Mouse (Mus musculus): ENCODE measurements around the gene Cxcl15. TPM values are rescaled to one million over a fixed set of nuclear protein-coding genes. Genes with fewer than 3 reads are reported as not detected.
A peak's percentile ranks its signal among the peaks of the same experiment; 100 is the strongest.
"Not testable (repeated sequence)": the region's sequence is repeated elsewhere in the genome, so short reads cannot be mapped to it uniquely, and the experiment has no call there.

Cxcl15 gene
- polyA plus RNA-seq, 1 experiment = not detected

DNA sequence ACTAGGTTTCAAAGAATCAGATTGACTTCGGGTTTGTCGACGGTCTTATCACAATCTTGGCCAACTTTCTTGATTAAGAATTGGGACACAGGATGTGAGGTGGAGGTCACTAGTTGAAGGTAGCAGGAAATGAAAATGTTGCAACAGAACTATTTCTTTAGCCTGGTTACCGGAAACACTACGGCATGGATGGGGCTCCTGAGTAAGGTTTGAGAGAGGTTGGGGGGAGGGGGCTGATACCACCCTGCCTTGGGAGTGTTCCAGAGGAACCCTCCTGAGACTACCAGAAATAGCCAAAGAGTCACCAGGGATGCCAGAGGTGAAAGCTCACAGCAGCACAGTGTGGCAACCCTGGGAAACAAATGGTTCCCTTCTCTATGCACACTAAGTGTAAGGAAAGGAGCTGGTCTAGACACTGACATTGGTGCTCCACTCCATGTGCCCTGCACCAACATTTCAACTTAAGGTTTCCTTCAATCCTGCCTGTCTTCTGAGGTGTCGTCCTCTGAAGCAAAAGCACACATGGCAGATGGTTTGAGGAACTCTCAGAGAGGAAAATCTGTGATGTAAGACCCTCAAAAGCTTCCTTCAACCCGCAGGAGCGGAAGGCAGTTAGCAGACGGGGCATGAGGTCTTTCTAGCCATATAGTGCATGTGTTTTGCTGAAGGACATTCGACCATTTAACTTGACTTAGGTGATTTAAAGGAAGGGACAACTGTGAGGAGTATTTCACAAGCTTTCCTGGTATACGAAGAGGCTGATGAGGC is 4.8 kb upstream of the Cxcl15 start:
- H3K36me3 ChIP-seq (replicated peaks; ENCODE audit: low read length) = no peaks in the 10 kb centered on the region
- peak overlapping the region; percentile 48 for H3K4me3 ChIP-seq (replicated peaks)
- H3K9me3 ChIP-seq = no peaks in the 10 kb centered on the region
- no peaks in the 10 kb centered on the region for H3K27me3 ChIP-seq (replicated peaks)
- TF ChIP-seq GATA1 (IDR thresholded peaks at IDR 0.05; ENCODE audit: borderline replicate concordance, low read length) = no peak
- no peak for TF ChIP-seq FLI1 (IDR thresholded peaks at IDR 0.05; ENCODE audit: low read length)
- H3K4me1 ChIP-seq = peaks cover 44% of the 10 kb centered on the region

DNA sequence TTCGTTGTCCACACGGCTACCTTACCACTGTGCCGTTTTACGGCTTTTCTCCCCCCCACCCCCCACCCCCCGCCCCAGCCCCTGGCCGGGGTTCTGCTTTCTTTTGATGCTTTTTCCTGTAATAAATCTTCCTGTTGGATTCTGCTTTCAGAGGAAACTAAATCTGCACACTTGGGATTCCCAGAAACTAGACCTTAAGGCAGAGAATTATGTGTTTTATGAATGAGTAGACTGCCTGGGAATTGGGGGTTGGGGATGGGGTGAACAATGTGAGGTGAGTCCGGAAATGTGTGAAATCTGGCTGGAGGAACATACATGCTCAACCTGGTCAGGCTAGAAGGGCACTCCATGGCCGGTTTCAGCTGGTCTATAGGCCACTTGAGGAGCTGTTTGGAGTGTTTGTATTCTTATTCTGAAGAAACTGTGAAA is 4.2 kb upstream of the Cxcl15 start:
- Histone ChIP-seq H3K27me3 (replicated peaks) (no peaks in the 10 kb centered on the region), H3K9me3 (no peaks in the 10 kb centered on the region), H3K36me3 (replicated peaks; ENCODE audit: low read length) (no peaks in the 10 kb centered on the region), H3K4me3 (replicated peaks) (no peak overlapping the region), H3K4me1 (peaks cover 38% of the 10 kb centered on the region)
- TF ChIP-seq FLI1 (IDR thresholded peaks at IDR 0.05; ENCODE audit: low read length) (no peak), GATA1 (IDR thresholded peaks at IDR 0.05; ENCODE audit: borderline replicate concordance, low read length) (no peak)

DNA sequence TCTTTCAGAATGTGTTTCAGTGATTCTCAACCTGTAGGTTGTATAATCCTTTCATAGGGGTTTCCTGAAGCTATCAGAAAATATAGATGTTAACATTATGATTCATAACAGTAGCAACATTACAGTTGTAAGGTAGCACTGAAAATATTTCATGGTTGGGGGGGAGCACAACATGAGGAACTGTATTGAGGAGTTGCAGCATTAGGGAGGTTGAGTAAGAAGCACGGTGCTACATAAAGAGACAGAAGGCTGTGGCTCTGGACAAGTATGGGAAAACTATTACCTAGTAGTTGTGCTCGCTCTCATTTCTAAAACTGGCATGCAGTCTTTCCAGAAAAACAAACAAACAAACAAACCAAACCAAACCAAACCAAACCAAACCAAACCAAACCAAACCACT is 1.1 kb downstream of the Cxcl15 start:
- peaks cover 17% of the 10 kb centered on the region for H3K4me1 ChIP-seq
- H3K36me3 ChIP-seq (replicated peaks; ENCODE audit: low read length); H3K4me3 ChIP-seq (replicated peaks); H3K9me3 ChIP-seq; H3K27me3 ChIP-seq (replicated peaks): not testable (repeated sequence)

DNA sequence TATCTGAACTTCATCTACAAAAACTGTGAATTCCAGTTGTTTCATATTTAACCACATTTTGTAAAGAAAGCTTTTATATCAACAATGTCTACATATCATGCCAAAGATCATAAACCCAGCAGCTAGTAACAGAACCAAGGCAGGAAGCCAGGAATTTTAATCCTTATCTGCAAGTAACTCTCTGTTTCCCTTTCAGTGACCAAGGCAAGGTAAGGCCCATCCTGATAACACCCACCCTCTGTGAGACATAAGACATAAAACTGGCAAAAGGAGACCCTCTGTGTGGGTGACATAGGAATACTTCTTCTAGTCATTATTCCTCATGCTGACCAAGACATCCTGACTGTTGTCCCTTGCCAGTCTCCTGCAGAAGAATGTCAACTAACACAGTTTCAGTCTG is 10.2 kb downstream of the Cxcl15 start:
- Histone ChIP-seq H3K9me3 (no peaks in the 10 kb centered on the region), H3K4me3 (replicated peaks) (no peak overlapping the region), H3K27me3 (replicated peaks) (no peaks in the 10 kb centered on the region), H3K4me1 (peaks cover 14% of the 10 kb centered on the region), H3K36me3 (replicated peaks; ENCODE audit: low read length) (no peaks in the 10 kb centered on the region)
- TF ChIP-seq FLI1 (IDR thresholded peaks at IDR 0.05; ENCODE audit: low read length) (no peak), GATA1 (IDR thresholded peaks at IDR 0.05; ENCODE audit: borderline replicate concordance, low read length) (no peak)

DNA sequence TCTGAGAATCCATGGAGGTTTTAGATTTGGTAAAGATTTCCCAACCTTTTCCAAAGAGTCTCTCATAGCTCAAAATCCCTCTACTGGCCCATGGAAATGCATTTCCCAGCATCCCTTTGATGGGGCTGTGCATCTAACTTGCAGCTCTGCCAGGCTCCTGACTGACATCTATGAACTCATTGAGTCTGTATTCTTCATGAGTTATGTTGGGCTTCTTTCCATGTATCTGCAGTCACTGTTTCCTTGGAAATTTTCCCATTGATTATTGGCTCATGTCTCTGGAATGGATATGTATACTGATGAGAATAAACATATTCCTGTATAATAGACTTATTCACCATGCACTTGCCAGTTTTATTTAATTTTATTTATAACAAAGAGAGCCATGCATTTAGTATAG is 11.7 kb downstream of the Cxcl15 start:
- Histone ChIP-seq H3K27me3 (replicated peaks) (peaks cover 2% of the 10 kb centered on the region), H3K4me1 (peaks cover 11% of the 10 kb centered on the region), H3K4me3 (replicated peaks) (no peak overlapping the region), H3K36me3 (replicated peaks; ENCODE audit: low read length) (no peaks in the 10 kb centered on the region), H3K9me3 (no peaks in the 10 kb centered on the region)
- TF ChIP-seq GATA1 (IDR thresholded peaks at IDR 0.05; ENCODE audit: borderline replicate concordance, low read length) (no peak), FLI1 (IDR thresholded peaks at IDR 0.05; ENCODE audit: low read length) (no peak)

DNA sequence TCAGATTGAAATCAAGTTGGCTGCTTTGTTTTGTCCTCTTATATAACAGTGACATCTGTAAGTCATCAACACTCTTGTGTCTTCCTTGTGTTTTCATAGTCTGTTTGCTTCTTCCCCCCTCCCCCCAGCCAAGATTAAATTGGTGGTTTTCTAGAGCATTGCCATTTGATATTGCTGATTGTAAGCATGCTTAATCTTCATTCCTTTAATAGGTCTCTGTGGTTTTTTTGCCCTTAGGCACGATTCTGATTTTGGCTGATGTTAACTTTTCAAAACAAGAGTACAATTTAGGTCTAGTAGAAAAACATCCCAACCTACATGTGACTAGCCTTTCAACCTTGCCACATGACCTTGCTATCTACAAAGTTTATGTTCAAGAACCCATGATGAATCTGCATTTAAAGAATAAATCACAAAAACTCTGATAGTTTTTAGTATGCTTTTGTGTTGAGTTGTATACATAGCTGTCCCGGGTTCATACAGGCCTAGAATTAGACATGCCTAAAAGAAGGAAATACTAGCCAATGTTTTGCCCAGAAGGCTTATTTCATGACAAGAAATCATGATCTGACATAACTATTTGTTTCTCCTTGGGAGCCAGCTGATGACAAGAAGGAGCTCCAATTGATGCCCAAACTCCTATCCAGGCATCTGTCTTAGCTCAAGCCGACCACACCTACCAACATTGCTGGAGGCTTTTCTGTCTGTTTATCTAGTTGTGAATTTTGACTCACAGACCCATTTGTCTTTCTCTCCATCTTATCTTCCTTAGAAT is 13.0 kb downstream of the Cxcl15 start:
- Histone ChIP-seq H3K4me3 (replicated peaks) (no peak overlapping the region), H3K9me3 (no peaks in the 10 kb centered on the region), H3K36me3 (replicated peaks; ENCODE audit: low read length) (no peaks in the 10 kb centered on the region), H3K27me3 (replicated peaks) (peaks cover 2% of the 10 kb centered on the region), H3K4me1 (peaks cover 11% of the 10 kb centered on the region)
- TF ChIP-seq FLI1 (IDR thresholded peaks at IDR 0.05; ENCODE audit: low read length) = no peak
- no peak for TF ChIP-seq GATA1 (IDR thresholded peaks at IDR 0.05; ENCODE audit: borderline replicate concordance, low read length)

DNA sequence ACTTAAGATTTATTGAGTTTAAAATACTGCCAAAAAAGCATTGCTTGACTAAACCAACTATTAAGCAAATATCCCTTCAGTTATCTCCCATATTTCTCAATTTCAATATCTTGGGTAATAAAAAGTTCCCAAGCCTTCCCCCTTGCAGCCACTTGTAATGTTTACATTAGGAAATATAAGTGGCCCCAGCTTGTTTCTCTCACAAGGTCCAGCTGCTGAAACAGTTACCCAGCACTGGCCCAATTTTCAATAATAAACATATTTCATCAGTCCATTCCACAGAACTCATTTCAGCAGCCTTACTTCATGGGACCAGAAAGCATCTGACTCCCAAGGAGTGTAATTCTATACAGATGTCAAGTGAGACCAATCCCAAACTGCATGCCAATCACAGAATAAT is 25.4 kb downstream of the Cxcl15 start:
- TF ChIP-seq GATA1 (IDR thresholded peaks at IDR 0.05; ENCODE audit: borderline replicate concordance, low read length) = no peak
- TF ChIP-seq FLI1 (IDR thresholded peaks at IDR 0.05; ENCODE audit: low read length) = no peak
- Histone ChIP-seq H3K36me3 (replicated peaks; ENCODE audit: low read length) (no peaks in the 10 kb centered on the region), H3K27me3 (replicated peaks) (no peaks in the 10 kb centered on the region)

DNA sequence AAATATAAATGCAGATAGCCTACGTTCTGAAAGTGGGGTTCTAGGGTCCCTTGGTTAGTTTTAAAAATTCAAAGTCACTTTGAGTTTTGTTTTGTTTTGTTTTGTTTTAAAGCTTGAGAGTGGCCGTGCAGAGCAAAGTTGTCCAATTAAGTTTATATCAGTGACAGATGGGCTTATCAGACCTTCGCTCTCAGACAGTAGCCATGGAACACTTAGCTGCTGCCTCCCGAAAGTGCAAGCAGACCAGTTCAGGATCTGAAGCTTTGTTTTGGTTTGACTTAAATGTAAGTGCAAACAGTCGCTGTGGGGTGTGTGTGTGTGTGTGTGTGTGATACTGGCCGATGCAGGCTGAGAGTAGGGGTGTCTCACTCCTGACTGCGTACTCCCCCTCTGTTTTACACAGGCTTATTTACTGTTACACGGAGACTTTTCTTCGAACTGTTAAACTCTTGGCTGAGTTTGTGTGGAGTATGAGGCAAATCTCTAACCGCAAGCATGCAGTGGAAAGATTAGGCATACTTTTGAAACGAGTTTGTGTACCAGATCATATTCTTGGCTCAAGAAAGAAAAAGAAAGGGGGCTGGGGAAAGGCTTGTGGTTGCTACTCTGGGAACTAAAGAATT is 37.9 kb downstream of the Cxcl15 start:
- TF ChIP-seq GATA1 (IDR thresholded peaks at IDR 0.05; ENCODE audit: borderline replicate concordance, low read length) (no peak), FLI1 (IDR thresholded peaks at IDR 0.05; ENCODE audit: low read length) (no peak)
- Histone ChIP-seq H3K9me3 (no peaks in the 10 kb centered on the region), H3K4me1 (no peaks in the 10 kb centered on the region), H3K4me3 (replicated peaks) (no peak overlapping the region), H3K27me3 (replicated peaks) (peaks cover 3% of the 10 kb centered on the region), H3K36me3 (replicated peaks; ENCODE audit: low read length) (no peaks in the 10 kb centered on the region)

More for the DNA sequence above, 25.4 kb downstream of the Cxcl15 start:
- H3K4me3 ChIP-seq (replicated peaks) = no peak overlapping the region
- no peaks in the 10 kb centered on the region for H3K4me1 ChIP-seq
- no peaks in the 10 kb centered on the region for H3K9me3 ChIP-seq

DNA sequence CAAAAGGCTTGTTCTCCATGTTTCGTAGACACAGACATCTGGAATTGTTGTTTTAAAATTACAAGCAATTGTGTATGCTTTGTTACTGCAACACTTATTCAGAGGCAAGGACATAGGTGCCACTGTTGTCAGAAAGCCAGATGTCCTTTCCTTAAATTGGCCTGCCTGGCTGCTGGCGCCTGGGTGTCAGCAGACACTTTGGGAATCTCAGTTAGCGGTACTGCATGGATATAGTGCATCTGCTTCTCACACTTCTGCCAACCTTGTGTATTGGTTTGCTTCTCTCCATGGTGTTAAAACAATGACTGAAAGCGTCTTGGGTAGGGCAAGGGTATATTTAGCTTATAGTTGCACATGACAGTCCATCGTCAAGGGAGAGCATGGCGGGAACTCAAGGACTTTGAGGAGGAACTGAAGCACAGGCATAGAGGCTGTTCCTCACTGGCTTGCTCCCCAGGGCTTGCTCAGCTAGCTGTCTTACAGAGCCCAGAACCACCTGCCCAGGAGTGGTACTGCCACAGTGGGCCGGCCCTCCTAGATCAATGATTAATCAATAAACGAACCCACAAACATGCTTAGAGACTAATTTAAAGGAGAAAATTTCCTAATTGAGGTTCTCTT is 38.5 kb downstream of the Cxcl15 start:
- TF ChIP-seq GATA1 (IDR thresholded peaks at IDR 0.05; ENCODE audit: borderline replicate concordance, low read length) = no peak
- TF ChIP-seq FLI1 (IDR thresholded peaks at IDR 0.05; ENCODE audit: low read length) = no peak
- no peaks in the 10 kb centered on the region for H3K36me3 ChIP-seq (replicated peaks; ENCODE audit: low read length)
- H3K9me3 ChIP-seq = no peaks in the 10 kb centered on the region
- peaks cover 3% of the 10 kb centered on the region for H3K27me3 ChIP-seq (replicated peaks)
- H3K4me1 ChIP-seq = no peaks in the 10 kb centered on the region
- H3K4me3 ChIP-seq (replicated peaks) = no peak overlapping the region

Data from megakaryocyte, embryonic 14.5 days (primary cell).